In the genomic region with DNA sequence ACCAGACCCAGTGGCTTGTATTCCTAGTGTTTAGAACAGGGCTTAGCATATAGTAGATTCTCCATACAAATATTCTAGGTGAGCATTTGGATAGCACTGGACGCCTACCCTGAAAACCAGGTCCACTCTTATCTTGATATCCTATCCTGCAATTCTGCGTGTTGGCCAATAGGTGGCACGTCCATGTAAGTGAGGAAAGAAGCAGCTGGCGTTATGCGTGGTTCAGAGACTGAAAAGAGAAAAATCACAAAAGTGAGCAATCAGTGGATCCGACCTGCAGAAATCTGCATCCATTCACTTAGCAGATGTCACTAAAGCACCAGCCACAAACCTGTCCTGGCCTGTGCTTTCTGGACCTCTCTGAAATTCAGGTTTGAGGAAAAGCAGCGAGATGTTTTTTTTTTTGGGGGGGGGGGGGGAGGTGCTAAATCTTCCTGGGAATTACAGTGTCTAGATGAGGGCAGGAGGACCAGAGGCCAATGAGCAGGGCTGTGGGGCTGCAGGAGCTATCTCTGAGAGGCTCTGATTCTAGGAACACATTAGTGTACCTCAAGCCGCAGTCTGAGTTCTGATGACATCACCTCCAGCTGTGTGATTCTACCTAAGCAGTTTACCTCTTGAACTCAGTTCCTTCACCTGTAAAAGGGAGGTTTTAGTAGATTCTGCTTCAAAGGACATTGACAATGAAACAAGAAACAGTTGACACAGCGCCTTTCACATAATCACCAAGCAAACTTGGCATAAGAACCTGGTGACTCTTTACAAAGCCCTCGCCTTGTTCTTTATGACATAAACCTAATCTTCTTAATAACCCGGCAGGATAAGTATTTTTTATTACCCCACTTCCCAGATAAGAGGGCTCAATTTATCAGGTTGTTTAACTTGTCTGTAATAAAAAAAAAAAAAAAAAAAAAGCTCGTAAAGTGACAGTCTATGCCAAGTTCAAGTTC, we compare ENCODE assay signal across 9 mouse cellular contexts.
DNase-seq lines count a peak whose midpoint lies in the region; ATAC-seq lines count a peak whose summit lies in the region.
"Had no signal": no experiment of that assay in that cellular context is flagged by ENCODE, and none has a peak within 500 bp of the region (broad histone marks: within the 10 kb centered on the region; RNA-seq: fewer than 3 reads in every experiment).

No protein-coding gene starts in this region.

- no peaks in the 10 kb centered on the region for H3K27me3 ChIP-seq in embryonic facial prominence, embryonic 15.5 days
- no peaks in the 10 kb centered on the region for H3K27me3 ChIP-seq in hindbrain, embryonic 12.5 days
- no peaks in the 10 kb centered on the region for H3K27me3 ChIP-seq in limb, embryonic 12.5 days
- H3K27me3 ChIP-seq in neural tube, embryonic 13.5 days: no peaks in the 10 kb centered on the region

- WGBS in embryonic facial prominence, embryonic 15.5 days: 39% methylated on average over 12 of the region's 12 CpGs
- 41% methylated on average over 12 of the region's 12 CpGs for WGBS in hindbrain, embryonic 12.5 days
- WGBS in limb, embryonic 12.5 days: 29% methylated on average over 12 of the region's 12 CpGs
- 37% methylated on average over 12 of the region's 12 CpGs for WGBS in neural tube, embryonic 13.5 days

- peak overlapping the region; percentile 8; the same call in 1 of the 2 replicates for H3K4me2 ChIP-seq in embryonic facial prominence, embryonic 15.5 days (replicated peaks)
- peak overlapping the region; percentile 23 for H3K4me2 ChIP-seq in hindbrain, embryonic 12.5 days (replicated peaks)
- peak overlapping the region; percentile 39 for H3K4me2 ChIP-seq in limb, embryonic 12.5 days
- peak overlapping the region; percentile 30; the same call in 1 of the 2 replicates for H3K4me2 ChIP-seq in neural tube, embryonic 13.5 days
- H3K4me2 ChIP-seq: liver, embryonic 13.5 days had no signal

- H3K4me1 ChIP-seq in embryonic facial prominence, embryonic 15.5 days: peaks cover 3% of the 10 kb centered on the region; the same call in 1 of the 2 replicates
- peaks cover 5% of the 10 kb centered on the region; the same call in 1 of the 2 replicates for H3K4me1 ChIP-seq in hindbrain, embryonic 12.5 days
- H3K4me1 ChIP-seq in limb, embryonic 12.5 days (replicated peaks): no peaks in the 10 kb centered on the region
- H3K4me1 ChIP-seq in neural tube, embryonic 13.5 days (replicated peaks): peaks cover 12% of the 10 kb centered on the region; the same call in 1 of the 2 replicates
- H3K4me1 ChIP-seq: liver, embryonic 13.5 days had no signal

- ATAC-seq in embryonic facial prominence, embryonic 15.5 days (ENCODE audit: insufficient number of reproducible peaks, low FRiP score, low TSS enrichment, low read depth): no peak
- no peak for ATAC-seq in hindbrain, embryonic 12.5 days (ENCODE audit: low FRiP score)
- no peak for ATAC-seq in limb, embryonic 12.5 days (ENCODE audit: insufficient number of reproducible peaks, insufficient read depth, low FRiP score, low TSS enrichment, low read depth)
- 0 out of 2 replicates have a peak, but pooled peaks have one; percentile 30 for ATAC-seq in neural tube, embryonic 13.5 days (ENCODE audit: low read depth)

- H3K9ac ChIP-seq in embryonic facial prominence, embryonic 15.5 days: no peak overlapping the region
- H3K9ac ChIP-seq in hindbrain, embryonic 12.5 days: no peak overlapping the region
- no peak overlapping the region for H3K9ac ChIP-seq in limb, embryonic 12.5 days (replicated peaks)
- H3K9ac ChIP-seq in neural tube, embryonic 13.5 days: 0 out of 2 replicates have a peak overlapping the region, but pooled peaks have one; percentile 47
- H3K9ac ChIP-seq: liver, embryonic 13.5 days had no signal

- peak; percentile 51 to 56 for DNase-seq in right cerebral cortex, postnatal 10 days (ENCODE audit: low spot score in 2 of 2)
- DNase-seq in right cerebral cortex, postnatal 4 days: no peak
- DNase-seq in R1 (ENCODE audit: low read depth, low spot score): peak; percentile 66
- no peak for DNase-seq in cerebellum, adult 9-11 months
- DNase-seq: liver, embryonic 13.5 days had no signal

- H3K27ac ChIP-seq in embryonic facial prominence, embryonic 15.5 days (replicated peaks): no peak overlapping the region
- no peak overlapping the region for H3K27ac ChIP-seq in hindbrain, embryonic 12.5 days
- H3K27ac ChIP-seq in limb, embryonic 12.5 days: no peak overlapping the region
- H3K27ac ChIP-seq in neural tube, embryonic 13.5 days (replicated peaks): no peak overlapping the region
- H3K27ac ChIP-seq: liver, embryonic 13.5 days had no signal

- no peak overlapping the region for H3K4me3 ChIP-seq in embryonic facial prominence, embryonic 15.5 days (replicated peaks)
- no peak overlapping the region for H3K4me3 ChIP-seq in hindbrain, embryonic 12.5 days
- no peak overlapping the region for H3K4me3 ChIP-seq in limb, embryonic 12.5 days (replicated peaks)
- no peak overlapping the region for H3K4me3 ChIP-seq in neural tube, embryonic 13.5 days
- H3K4me3 ChIP-seq: liver, embryonic 13.5 days had no signal

- no peaks in the 10 kb centered on the region for H3K9me3 ChIP-seq in embryonic facial prominence, embryonic 15.5 days (replicated peaks)
- H3K9me3 ChIP-seq in hindbrain, embryonic 12.5 days (replicated peaks): no peaks in the 10 kb centered on the region
- peaks cover 4% of the 10 kb centered on the region; the same call in 1 of the 2 replicates for H3K9me3 ChIP-seq in limb, embryonic 12.5 days
- no peaks in the 10 kb centered on the region for H3K9me3 ChIP-seq in neural tube, embryonic 13.5 days
- H3K9me3 ChIP-seq: liver, embryonic 13.5 days had no signal

- no peaks in the 10 kb centered on the region for H3K36me3 ChIP-seq in embryonic facial prominence, embryonic 15.5 days
- no peaks in the 10 kb centered on the region for H3K36me3 ChIP-seq in hindbrain, embryonic 12.5 days
- 0 out of 2 replicates have a peak, but pooled peaks cover 3% of the 10 kb centered on the region for H3K36me3 ChIP-seq in limb, embryonic 12.5 days
- no peaks in the 10 kb centered on the region for H3K36me3 ChIP-seq in neural tube, embryonic 13.5 days
- H3K36me3 ChIP-seq: liver, embryonic 13.5 days had no signal

Comparison
In these comparisons a context has a peak if more than half of its experiments do, and no peak if none do; other contexts are left out.
1. DNase-seq: peak in right cerebral cortex, postnatal 10 days (2 of 2) and R1 (single experiment); none in right cerebral cortex, postnatal 4 days (single experiment) and cerebellum, adult 9-11 months (single experiment).
2. Peak in every context shown above with its lines, with median percentiles within 50 percentile points of each other: H3K4me2 ChIP-seq.